Mouse (Mus musculus): ENCODE measurements around the gene Sap30l. TPM values are rescaled to one million over a fixed set of nuclear protein-coding genes. Genes with fewer than 3 reads are reported as not detected.

Gene Sap30l
- total RNA-seq, 2 experiments from 2014 or later, result 16.5 to 22.6 TPM

Other genes starting within 250 kb of the Sap30l start
- gene Galnt10, start 156.2 kb upstream of the Sap30l start, total RNA-seq (2015), result 4.0 and 4.8 TPM in 2 replicates
- gene Galnt10, start 156.2 kb upstream of the Sap30l start, total RNA-seq (2017), result 7.0 and 8.8 TPM in 2 replicates
- gene Hand1, start 31.2 kb downstream of the Sap30l start, total RNA-seq (2015), result not detected in 2 replicates
- gene Hand1, start 31.2 kb downstream of the Sap30l start, total RNA-seq (2017), result not detected in 2 replicates
- 134 and 142 TPM in 2 replicates for gene Larp1, start 207.4 kb downstream of the Sap30l start, total RNA-seq (2015)
- gene Larp1, start 207.4 kb downstream of the Sap30l start, total RNA-seq (2017), result 52.9 and 67.5 TPM in 2 replicates

All from megakaryocyte progenitor cell, adult 5-6 weeks (primary cell).